Mouse (Mus musculus) adrenal gland (tissue): ENCODE measurements around the gene Cngb1.
"Not testable (repeated sequence)": the region's sequence is repeated elsewhere in the genome, so short reads cannot be mapped to it uniquely, and the experiment has no call there.

ENCODE experiments used
- intact Hi-C: fragments of 180-260 bp; cut with DNase I; formaldehyde crosslinking; loops from one replicate; pipeline ENCODE4 v1.15.1; 2025

The Cngb1 gene

GRCm38 (mm10) chr8:95252056-95252455 lies 54.3 kb downstream of the Cngb1 start:
- intact Hi-C loops: no loop called here

GRCm38 (mm10) chr8:95249847-95250246 lies 56.5 kb downstream of the Cngb1 start:
- intact Hi-C loops: no loop called here

DNA sequence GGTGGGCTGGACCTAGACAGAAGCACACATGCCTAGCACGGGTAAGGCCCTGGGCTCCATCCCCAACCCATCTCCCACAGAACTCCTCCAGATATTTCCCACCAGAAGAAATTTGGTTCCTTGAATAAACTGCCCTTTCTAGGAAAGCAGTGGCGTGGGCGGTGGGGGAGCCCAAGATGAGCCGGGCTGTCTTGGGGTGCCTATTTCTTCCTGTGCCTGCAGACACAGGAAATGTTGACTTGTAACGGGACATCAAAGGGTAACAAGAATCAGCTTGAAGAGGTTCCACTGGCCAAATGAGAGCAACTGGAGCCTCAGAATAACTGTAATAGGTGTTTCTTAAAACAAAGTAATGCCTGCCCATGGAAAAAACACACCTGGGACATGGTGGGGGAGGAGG lies 59.1 kb downstream of the Cngb1 start:
- intact Hi-C loops: no loop called here

GRCm38 (mm10) chr8:95245180-95245579 lies 61.2 kb downstream of the Cngb1 start:
- intact Hi-C loops: no loop called here

GRCm38 (mm10) chr8:95243853-95244252 lies 62.5 kb downstream of the Cngb1 start:
- intact Hi-C loops: no loop called here

DNA sequence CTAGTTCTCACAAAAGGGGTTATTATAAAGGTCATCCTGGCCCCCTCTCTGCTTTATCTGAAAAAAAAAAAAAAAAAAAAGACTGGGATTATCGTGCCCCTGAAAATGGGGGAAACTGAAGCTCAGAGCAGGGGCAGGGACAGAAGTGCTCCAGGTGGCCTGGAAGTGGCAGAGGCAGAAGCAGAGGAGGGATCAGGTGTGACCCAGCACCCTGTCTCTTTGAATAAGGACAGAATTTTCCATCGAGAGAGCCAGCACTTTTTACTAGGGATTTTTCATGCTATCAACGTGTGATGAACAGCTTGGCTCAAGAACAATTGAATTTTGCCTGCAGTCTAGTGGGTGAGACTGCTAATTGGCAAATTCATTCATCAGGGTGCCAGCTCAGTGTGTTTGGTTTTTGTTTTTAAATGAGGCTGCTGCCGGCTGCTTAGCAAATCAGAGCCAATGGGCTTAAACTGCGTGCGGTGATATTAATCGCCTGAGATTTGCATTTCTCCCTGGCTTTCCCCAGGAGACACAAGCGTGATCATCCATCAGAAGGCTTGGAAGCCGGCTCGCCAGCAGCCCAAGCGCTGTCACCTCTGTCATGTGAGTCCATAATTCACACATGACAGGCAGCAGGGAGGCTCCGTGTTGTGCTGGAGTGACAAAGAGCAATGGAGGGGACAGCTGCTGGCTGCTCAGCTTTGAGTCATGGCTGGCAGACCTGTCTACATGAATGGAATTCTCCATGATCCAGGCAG lies 63.4 kb downstream of the Cngb1 start:
- intact Hi-C loops: no loop called here

DNA sequence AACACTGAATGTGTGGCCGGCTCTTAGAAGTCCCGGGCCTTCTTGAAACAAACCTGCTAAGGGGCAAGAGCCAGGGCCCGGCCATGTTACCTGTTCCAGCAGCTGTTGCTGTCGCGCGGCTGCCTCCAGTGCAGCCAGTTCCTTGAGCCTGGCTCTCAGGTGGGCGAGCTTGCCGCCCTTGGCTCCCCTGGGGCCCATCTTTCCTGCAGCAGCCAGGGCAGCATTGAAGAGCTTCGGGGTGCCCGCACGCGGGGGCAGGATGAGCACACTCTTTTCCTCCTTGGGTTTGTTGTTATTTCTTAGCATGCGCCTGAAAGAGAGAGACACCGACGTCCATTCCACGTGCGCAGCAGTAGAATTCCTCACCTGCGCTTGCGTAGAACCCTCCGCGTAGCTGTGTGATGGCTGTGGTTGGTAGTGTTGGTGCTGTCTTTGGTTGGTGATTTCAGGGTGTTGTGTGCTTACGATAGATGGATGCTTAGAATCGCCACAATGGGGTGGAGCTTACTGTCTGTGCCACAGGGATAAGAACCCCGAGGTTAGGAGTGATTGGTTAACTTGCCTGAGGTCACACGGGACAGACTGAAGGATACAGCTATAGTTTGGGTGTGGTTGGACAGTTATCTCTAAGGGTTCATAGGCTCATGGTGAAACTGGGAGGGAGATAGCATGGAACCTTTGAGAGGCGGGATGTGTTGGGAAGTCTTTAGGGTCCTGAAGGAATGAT lies 64.1 kb downstream of the Cngb1 start:
- intact Hi-C loops: no loop called here

DNA sequence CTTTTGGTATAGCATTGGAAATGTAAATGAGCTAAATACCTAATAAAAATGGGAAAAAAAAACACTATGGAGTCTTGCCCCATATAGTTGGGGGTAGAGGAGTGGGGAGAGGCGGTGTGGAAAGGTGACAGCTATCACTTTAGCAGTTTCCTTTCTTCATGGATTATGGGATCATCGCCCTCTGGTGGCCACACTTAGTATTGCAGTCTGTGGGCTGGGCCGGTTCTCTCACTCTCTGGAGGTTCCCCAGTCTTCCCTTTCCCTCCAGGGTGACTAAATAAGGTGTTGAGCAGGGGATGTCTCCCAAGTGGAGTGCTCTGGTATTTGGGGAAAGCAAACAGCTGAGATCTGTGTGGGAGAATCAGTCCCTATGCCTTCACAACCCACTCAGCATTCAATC lies 70.7 kb downstream of the Cngb1 start:
- intact Hi-C loops: no loop called here

DNA sequence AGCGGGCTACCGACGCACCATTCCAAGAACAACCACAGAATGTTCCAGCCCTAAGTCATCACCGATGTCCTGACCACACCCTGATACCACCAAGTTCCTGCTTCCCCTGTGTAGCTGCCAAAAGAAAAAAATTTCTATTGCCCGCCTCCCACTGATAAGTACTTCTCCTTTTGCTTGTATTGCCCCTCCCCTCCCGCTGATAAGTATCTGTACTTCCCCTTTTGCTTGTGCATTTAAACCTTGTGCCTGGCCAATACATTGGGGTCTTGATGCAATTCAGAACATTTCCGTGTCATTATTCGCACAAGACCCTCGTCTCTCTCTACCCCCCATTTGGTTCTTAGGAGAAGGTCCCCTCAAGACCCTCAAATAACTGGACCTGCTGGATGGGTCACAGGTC lies 76.3 kb downstream of the Cngb1 start:
- intact Hi-C loops: not testable (repeated sequence)

- intact Hi-C loops: no loop called here
Observed at GRCm38 (mm10) chr8:95227151-95227468, 79.3 kb downstream of the Cngb1 start.

DNA sequence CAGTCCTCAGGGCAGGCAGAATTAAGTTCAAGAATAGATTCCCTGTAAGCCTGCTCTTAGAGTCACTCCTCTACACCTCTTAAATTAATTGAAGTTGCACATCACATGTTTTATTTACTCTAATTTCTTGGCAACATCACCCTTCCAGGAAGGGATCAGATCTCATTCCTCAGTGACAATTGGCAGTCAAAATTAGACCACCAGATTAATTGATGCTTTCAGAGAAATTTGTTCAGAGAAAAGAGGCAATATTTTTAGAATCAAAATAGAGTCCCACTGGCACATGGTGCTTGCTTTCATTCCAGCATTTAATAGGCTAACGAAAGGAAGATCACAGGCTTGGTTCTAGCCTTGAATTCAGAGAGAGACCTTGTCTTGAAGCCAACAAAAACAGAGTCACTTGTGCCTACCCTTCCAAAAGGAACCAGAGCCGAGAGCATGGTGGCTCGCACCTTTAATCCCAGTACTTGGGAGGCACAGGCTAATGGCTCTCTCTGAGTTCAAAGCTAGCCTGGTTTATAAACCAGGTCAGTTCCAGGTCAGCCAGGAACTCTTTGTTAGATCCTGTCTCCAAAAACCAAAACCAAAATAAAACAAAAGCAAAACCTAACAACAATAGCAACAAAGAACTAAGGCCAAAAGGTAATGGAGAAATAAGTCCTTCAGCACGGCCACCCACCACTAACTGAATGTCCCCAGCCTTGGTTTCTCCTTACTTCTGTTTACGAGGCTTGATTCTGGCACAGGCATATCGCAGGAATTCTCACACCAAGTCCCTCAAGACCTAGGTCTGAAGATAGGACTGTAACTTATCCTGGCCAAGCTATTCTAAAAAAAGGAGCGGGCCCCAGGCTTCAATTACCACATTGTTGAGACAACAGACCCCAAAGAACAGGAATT lies 79.9 kb downstream of the Cngb1 start:
- intact Hi-C loops: no loop called here

DNA sequence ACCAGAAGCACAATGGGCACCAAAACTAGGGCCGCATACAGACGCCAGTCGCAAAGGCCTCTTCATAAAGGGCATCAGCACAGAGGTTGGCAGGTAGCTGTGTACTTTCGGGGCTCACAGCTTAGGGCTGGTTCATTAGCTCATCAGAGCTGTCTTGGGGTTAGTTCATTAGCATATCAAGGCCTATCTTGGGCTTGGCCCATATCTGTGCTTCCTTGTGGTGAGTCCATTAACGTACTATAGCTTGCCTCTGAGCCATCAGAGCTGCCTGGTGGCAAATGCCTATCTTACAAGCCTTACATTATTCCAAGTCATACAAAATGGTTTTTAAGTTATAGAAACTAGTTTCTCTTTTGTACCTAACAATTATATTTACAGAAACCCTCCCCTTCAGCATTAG lies 82.4 kb downstream of the Cngb1 start:
- intact Hi-C loops: no loop called here

DNA sequence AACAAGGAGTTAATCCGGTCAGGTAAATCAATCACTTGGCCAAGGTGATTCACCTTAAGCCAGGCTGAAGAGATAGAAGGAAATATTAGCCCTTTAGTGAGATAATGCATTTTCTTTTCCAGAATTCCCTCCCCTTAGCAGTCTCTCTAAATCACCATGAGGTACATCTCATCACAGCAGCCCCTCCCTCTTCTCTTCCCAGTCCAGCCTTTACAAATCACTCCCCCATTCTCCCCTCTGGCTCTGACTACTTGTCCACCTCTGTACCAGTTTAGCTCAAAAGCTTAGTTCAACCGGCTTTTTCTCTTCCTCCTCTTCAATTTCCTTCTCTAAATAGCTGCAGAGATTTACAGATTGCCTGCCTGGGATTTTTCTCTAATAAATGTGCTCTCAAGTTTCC lies 85.3 kb downstream of the Cngb1 start:
- intact Hi-C loops: no loop called here

- intact Hi-C loops: no loop called here
Observed at GRCm38 (mm10) chr8:95220571-95220998, 85.8 kb downstream of the Cngb1 start.

DNA sequence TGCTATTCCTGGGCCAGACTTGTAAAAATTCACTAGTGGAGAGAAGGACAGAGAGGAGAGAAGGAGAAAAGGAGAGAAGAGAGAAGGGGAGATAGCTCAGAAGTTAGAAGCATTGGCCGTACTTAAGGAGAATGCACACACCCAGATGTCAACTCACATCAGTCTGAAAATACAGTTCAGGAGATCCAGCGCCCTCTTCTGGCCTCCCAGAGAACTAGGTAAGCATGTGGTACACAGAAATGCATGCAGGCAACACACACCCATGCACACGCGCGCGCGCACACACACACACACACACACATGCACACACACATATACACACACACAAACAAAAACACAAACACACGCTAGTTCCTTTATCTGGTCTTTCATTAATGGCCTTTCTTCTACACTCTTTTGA lies 86.8 kb downstream of the Cngb1 start:
- intact Hi-C loops: no loop called here

DNA sequence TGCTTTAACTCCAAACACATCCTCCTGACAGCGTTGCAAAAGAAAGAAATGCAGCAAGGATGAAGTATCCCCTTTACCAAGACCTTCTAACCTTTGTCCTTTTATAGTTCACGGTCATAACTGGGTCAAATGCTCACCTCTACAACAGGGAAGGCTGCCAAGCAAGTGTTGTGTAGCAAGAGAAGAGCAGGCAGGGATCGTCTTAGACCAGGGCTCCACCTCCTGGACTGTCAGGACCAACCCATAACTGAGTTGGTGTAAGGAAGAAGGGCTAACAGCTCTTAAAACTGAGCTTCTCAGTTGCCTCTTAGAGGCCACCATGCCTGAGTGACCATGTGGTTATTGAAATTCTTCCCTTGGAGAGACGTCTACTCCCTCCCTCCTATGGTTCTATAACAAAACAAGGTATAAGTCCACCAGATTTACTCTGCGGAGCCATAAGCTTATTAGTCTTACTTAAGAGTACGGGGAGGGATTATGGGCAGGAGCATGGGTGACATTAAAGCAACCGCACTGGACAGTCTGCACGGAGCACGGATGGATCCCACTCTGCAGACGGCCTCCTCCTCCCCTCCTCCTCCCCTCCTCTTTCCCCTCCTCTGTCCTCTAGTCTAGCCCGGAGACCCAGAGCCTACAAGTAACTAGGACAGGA lies 90.5 kb downstream of the Cngb1 start:
- intact Hi-C loops: no loop called here

DNA sequence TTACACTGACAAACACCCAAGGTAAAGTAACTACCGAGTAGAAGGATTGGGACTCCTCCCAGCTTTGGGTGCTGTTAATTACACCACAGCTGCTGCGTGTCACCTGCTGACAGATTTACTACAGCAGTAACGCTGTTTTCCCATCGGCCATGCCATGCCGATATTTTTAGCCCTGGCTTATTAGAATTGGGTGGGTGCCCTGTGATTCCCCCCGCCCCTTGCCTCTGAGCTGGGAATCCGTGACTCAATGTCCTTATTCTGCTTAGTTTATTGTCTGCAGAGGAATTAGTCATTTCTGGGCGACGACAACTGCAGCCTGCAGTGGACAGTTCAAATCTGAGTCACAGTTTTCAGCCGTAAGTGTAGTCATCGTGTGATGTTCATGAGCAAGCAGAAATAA lies 96.5 kb downstream of the Cngb1 start:
- intact Hi-C loops: loop anchor here (5.0 to 10.0 kb wide), 2 partner anchors 75 to 123 kb away; no protein-coding TSS in a partner anchor

DNA sequence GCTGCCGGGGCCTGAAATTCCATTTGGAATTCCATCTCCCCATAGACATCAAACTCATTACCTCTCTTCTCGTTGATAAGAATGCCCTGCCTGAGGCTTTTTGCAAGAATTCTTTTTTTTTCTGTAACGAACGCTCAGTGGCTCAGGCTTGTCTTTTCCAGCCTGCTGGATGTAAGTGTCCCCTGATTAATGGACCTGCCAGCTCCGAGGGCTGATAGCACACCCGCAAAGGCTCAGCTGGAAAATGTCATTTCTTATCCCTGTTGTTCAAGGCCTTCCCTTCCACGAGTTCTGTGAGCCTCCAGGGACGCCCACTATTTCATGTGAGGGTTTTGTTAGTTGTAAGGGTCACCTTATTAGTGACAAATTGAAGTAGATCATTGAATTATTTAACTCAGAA lies 100.4 kb downstream of the Cngb1 start:
- intact Hi-C loops: loop anchor here (5.0 to 10.0 kb wide), 2 partner anchors 71 to 119 kb away; no protein-coding TSS in a partner anchor

- intact Hi-C loops: loop anchor here (5.0 to 10.0 kb wide), 2 partner anchors 69 to 262 kb away; no protein-coding TSS in a partner anchor
Observed at GRCm38 (mm10) chr8:95204039-95204380, 102.4 kb downstream of the Cngb1 start.

DNA sequence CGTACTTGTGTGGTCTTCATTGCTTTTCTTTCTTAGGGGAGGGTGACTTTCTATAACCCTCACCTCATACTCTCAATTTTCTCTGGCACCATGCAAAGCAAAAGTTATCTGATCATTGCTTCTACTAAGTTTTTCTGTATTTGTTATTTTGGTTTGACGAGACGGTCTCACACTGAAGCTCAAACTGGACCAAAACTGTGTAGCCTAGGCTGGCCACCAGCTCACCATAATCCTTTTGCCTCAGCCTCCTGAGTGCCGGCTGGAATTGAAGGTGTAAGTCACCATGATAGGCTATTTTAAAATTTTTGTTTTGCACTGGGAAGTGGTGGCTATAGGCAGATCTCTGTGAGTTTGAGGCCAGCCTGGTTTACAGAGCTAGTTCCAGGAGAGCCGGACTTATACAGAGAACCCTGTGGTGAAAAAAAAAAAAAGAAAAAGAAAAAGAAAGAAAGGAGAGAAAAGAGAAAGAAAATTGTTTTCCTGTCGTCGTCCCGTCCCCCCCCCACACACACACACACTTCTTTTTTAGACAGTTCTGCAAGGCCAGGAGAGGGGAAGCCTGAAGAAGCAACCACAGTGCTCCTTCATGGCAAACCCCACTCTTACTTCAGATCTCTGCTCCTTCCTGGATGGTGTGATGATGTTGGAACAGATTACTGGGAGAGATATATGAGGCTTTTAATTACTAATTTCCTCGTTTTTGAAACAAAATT lies 102.9 kb downstream of the Cngb1 start:
- intact Hi-C loops: loop anchor here (5.0 to 10.0 kb wide), 2 partner anchors 69 to 261 kb away; no protein-coding TSS in a partner anchor
